Mouse (Mus musculus) left cerebral cortex, postnatal 14 days (tissue): ENCODE measurements at regions not wholly inside any gene's neighbourhood (a gene's known extent, or its start where the extent isn't known, plus 50 kb on each side); places are given as distances from the start of the nearest gene placed in this dataset.
A peak's percentile ranks its signal among the peaks of the same experiment; 100 is the strongest.

ENCODE experiments used
- DNase-seq, 2 experiments: peaks; one replicate each; pipeline ENCODE4 v3.0.0; 2021 to 2022; ENCODE audit warnings: low spot score in 2 of 2, mixed read lengths in 1 of 2
- intact Hi-C: fragments of 180-260 bp; cut with DNase I; formaldehyde crosslinking; loops from one replicate; pipeline ENCODE4 v1.15.1; 2025

DNA sequence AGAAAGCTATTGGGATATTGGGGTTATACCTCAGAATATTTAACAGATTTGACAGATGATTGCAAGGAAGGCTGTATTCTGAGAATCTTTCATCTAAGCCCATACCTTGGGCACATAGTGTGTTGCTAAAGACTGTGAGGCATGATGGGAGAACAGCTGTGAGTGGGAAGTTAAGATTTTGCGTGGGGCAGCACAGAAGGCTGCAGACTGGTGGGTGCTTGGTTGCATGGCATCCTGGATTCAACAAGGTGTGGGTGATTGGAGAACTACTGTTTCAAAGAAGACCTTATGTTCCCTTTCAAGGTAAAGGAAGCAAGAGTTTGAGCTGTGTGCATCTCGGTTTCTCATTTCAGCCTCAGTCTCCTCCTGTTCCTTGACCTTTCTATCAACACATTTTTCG lies 584.8 kb downstream of the Sh2d4b start:
- intact Hi-C loops: no loop called here
- DNase-seq: peak; percentile 73 to 79

DNA sequence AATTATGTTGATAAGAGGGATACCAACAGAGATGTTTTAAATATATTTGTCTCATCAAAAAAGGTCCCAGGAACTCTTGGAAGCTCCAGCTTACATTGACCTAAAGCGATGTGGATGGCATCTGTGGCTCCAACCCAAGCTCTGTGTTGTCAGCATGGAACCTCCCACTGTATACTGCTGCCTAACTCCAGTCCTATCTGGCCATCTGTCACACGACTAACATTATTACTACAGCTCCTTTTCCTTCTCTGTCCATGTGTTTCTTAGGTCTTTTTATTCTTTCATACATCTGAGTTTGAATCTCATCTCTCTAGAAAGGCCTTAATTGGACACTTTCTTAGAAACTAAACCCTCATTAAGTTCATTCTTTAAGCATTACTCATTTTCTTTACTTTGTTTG lies 613.9 kb downstream of the Sh2d4b start:
- intact Hi-C loops: no loop called here
- DNase-seq: no peak

DNA sequence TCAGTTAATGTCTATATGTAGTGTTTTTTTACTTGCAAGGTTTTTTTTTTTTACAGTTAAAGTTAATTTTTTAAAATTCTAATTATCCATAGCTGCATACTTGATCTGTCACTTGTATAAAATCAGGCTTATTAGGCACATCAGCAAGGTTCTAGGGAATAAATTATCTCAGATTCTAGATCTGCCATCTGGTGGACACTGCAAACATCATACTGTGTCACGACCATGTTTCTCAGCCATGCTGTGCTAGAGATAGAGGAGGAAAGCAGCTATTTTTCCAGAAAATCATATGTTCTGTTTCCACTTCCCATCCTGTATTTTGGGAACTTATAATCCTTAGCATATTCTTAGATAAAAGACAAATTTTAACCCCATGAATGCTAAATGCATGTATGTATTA lies 617.7 kb downstream of the Sh2d4b start:
- DNase-seq: peak; percentile 41 to 47
- intact Hi-C loops: no loop called here

DNA sequence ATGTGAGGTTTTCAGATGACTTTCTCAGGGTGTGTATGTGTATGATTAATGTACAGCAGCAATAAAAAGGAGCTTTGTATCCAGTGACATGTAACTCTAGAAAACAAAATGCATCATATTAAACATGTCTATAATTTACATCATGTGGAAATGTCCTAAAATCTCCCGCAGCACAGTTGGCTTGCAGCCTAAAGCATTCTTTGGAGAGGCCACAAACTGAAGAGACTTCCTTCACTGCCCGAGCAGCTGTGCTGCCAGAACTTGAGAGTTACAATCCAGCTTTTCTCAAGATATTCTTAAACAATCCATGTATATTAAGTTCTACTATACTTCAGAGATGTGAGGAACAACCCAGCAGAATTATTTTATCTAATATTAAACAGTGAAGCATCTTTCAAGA lies 631.4 kb downstream of the Sh2d4b start:
- intact Hi-C loops: no loop called here
- no peak for DNase-seq

DNA sequence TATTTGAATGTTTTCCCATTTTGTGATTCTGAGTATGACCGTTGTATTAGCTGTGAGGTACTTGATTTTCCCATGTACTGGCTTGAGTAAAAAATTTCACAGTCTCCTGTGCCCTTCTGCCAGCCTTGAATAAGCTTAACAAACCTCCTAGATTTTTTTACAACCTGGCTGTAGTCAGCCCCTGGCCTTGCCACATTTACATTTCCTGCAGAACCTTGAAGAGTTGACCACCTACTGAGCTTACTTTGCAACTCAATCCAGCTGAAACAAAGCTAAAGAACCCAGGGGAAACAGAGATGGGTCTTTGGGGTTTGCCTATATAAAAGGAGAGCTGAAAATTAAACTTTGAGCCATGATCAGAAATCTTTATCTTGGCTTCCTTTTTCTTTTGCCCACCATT lies 661.0 kb downstream of the Sh2d4b start:
- intact Hi-C loops: no loop called here
- DNase-seq: no peak

DNA sequence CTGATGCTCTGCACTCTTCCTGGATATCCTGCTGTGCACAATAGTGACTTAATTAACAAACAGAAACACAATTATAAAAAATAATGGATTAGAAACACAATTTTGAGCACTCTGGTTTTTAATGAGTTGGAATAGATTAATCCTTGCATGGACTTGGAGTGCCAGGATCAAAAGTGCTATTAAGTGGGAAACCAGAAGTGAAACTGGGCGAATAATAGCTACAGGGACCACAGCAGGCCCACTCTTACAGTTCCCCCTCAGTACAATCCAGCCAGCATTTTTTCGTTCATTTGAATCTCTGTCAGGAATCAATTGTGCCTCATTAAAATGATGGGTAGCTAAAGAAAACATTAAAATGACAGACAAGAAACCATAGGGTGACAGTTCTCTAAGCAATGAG lies 668.7 kb downstream of the Sh2d4b start:
- no peak for DNase-seq
- intact Hi-C loops: no loop called here
